Comparison of ENCODE assay signal across 30 mouse cellular contexts in genomic region chr5:67688001-67688400, GRCm38 (mm10).
A peak's percentile ranks its signal among the peaks of the same experiment; 100 is the strongest.
DNase-seq lines count a peak whose midpoint lies in the region; ATAC-seq and TF ChIP-seq lines count a peak whose summit lies in the region.
"Had no signal": no experiment of that assay in that cellular context is flagged by ENCODE, and none has a peak within 500 bp of the region (broad histone marks: within the 10 kb centered on the region; RNA-seq: fewer than 3 reads in every experiment).

No protein-coding gene starts in this region.

- peaks cover 31% of the 10 kb centered on the region for H3K27me3 ChIP-seq in midbrain, embryonic 10.5 days (ENCODE audit: low read depth, poor library complexity, severe bottlenecking)
- H3K27me3 ChIP-seq in midbrain, embryonic 15.5 days (replicated peaks) = no peaks in the 10 kb centered on the region
- H3K27me3 ChIP-seq in embryonic facial prominence, embryonic 12.5 days = no peaks in the 10 kb centered on the region
- H3K27me3 ChIP-seq in hindbrain, postnatal 0 days (ENCODE audit: insufficient read depth, low read length) = no peaks in the 10 kb centered on the region
- H3K27me3 ChIP-seq: forebrain, embryonic 12.5 days; forebrain, embryonic 15.5 days; heart, embryonic 15.5 days; hindbrain, embryonic 13.5 days had no signal

- no peak overlapping the region for H3K4me2 ChIP-seq in midbrain, embryonic 15.5 days
- H3K4me2 ChIP-seq in embryonic facial prominence, embryonic 12.5 days (replicated peaks) = no peak overlapping the region
- H3K4me2 ChIP-seq in hindbrain, postnatal 0 days (ENCODE audit: low read depth, low read length) = no peak overlapping the region
- H3K4me2 ChIP-seq: embryonic facial prominence, embryonic 13.5 days; forebrain, embryonic 12.5 days; forebrain, embryonic 15.5 days; heart, embryonic 12.5 days; heart, embryonic 15.5 days; hindbrain, embryonic 13.5 days had no signal

- H3K27ac ChIP-seq in midbrain, embryonic 10.5 days (replicated peaks) = 0 out of 2 replicates have a peak overlapping the region, but pooled peaks have one; percentile 17
- no peak overlapping the region for H3K27ac ChIP-seq in midbrain, embryonic 15.5 days
- peak overlapping the region; percentile 9; the same call in 1 of the 2 replicates for H3K27ac ChIP-seq in embryonic facial prominence, embryonic 12.5 days
- H3K27ac ChIP-seq in hindbrain, postnatal 0 days = no peak overlapping the region
- H3K27ac ChIP-seq: embryonic facial prominence, embryonic 13.5 days; forebrain, embryonic 12.5 days; forebrain, embryonic 15.5 days; heart, embryonic 15.5 days; hindbrain, embryonic 10.5 days; hindbrain, embryonic 13.5 days had no signal

- H3K36me3 ChIP-seq in midbrain, embryonic 10.5 days = peaks cover 4% of the 10 kb centered on the region; the same call in 1 of the 2 replicates
- no peaks in the 10 kb centered on the region for H3K36me3 ChIP-seq in midbrain, embryonic 15.5 days (replicated peaks)
- H3K36me3 ChIP-seq in embryonic facial prominence, embryonic 12.5 days = no peaks in the 10 kb centered on the region
- H3K36me3 ChIP-seq in hindbrain, postnatal 0 days (ENCODE audit: insufficient read depth, low read length) = no peaks in the 10 kb centered on the region
- H3K36me3 ChIP-seq: embryonic facial prominence, embryonic 13.5 days; forebrain, embryonic 15.5 days; heart, embryonic 12.5 days; heart, embryonic 15.5 days had no signal

- H3K9ac ChIP-seq in midbrain, embryonic 15.5 days = no peak overlapping the region
- no peak overlapping the region for H3K9ac ChIP-seq in embryonic facial prominence, embryonic 12.5 days
- no peak overlapping the region for H3K9ac ChIP-seq in hindbrain, postnatal 0 days (replicated peaks; ENCODE audit: low read length)
- H3K9ac ChIP-seq: embryonic facial prominence, embryonic 13.5 days; forebrain, embryonic 12.5 days; forebrain, embryonic 15.5 days; heart, embryonic 12.5 days; heart, embryonic 15.5 days; hindbrain, embryonic 13.5 days had no signal

- H3K4me1 ChIP-seq in midbrain, embryonic 10.5 days = 0 out of 2 replicates have a peak, but pooled peaks cover 3% of the 10 kb centered on the region
- no peaks in the 10 kb centered on the region for H3K4me1 ChIP-seq in midbrain, embryonic 15.5 days
- peaks cover 19% of the 10 kb centered on the region; the same call in 1 of the 2 replicates for H3K4me1 ChIP-seq in embryonic facial prominence, embryonic 12.5 days
- no peaks in the 10 kb centered on the region for H3K4me1 ChIP-seq in hindbrain, postnatal 0 days (ENCODE audit: insufficient read depth, low read length)
- H3K4me1 ChIP-seq: embryonic facial prominence, embryonic 13.5 days; forebrain, embryonic 12.5 days; forebrain, embryonic 15.5 days; heart, embryonic 15.5 days; hindbrain, embryonic 10.5 days; hindbrain, embryonic 13.5 days had no signal

- H3K4me3 ChIP-seq in midbrain, embryonic 10.5 days = no peak overlapping the region
- no peak overlapping the region for H3K4me3 ChIP-seq in midbrain, embryonic 15.5 days
- no peak overlapping the region for H3K4me3 ChIP-seq in embryonic facial prominence, embryonic 12.5 days
- H3K4me3 ChIP-seq in hindbrain, postnatal 0 days (ENCODE audit: low read length) = no peak overlapping the region
- H3K4me3 ChIP-seq: embryonic facial prominence, embryonic 13.5 days; erythroblast, embryonic 14.5 days; forebrain, embryonic 12.5 days; forebrain, embryonic 15.5 days; heart, embryonic 12.5 days; heart, embryonic 15.5 days; hindbrain, embryonic 10.5 days; hindbrain, embryonic 13.5 days had no signal

- WGBS in midbrain, embryonic 10.5 days = 93% methylated on average over 8 of the region's 8 CpGs
- 91% methylated on average over 8 of the region's 8 CpGs for WGBS in midbrain, embryonic 15.5 days
- WGBS in embryonic facial prominence, embryonic 12.5 days = 92% methylated on average over 8 of the region's 8 CpGs
- 87% methylated on average over 8 of the region's 8 CpGs for WGBS in hindbrain, postnatal 0 days

- DNase-seq in frontal cortex, postnatal 36 days (ENCODE audit: low spot score in 2 of 2) = no peak
- DNase-seq in gastrocnemius, postnatal 25 days = peak; percentile 29
- no peak for DNase-seq in gastrocnemius, adult 8-10 months (ENCODE audit: low spot score in 2 of 2)
- no peak for DNase-seq in midbrain, embryonic 10.5 days (ENCODE audit: low spot score)
- DNase-seq in hindbrain, postnatal 0 days (ENCODE audit: low spot score) = no peak
- DNase-seq: adrenal gland, adult 8-10 months; adrenal gland, postnatal 25 days; cerebellum, adult 18-20 months; cerebellum, adult 9-10 months; cerebellum, postnatal 14 days; gastrocnemius, postnatal 36 days; heart, adult 18-20 months; heart, postnatal 10 days; heart, postnatal 36 days; kidney, adult 18-20 months had no signal

- peak; percentile 46 for ATAC-seq in frontal cortex, adult (ENCODE audit: low TSS enrichment)
- no peak for ATAC-seq in midbrain, embryonic 15.5 days (replicated peaks)
- no peak for ATAC-seq in embryonic facial prominence, embryonic 12.5 days (ENCODE audit: insufficient number of reproducible peaks, insufficient read depth, low FRiP score, low TSS enrichment)
- no peak for ATAC-seq in hindbrain, postnatal 0 days
- ATAC-seq: activated CD4-positive, CD25-positive, alpha-beta regulatory T cell, adult 4 months; forebrain, embryonic 15.5 days; hindbrain, embryonic 16.5 days; inflammation-experienced regulatory T-cells, adult 6 months; intestine, embryonic 16.5 days had no signal

- H3K9me3 ChIP-seq in midbrain, embryonic 10.5 days (replicated peaks) = no peaks in the 10 kb centered on the region
- no peaks in the 10 kb centered on the region for H3K9me3 ChIP-seq in midbrain, embryonic 15.5 days
- H3K9me3 ChIP-seq in embryonic facial prominence, embryonic 12.5 days = no peaks in the 10 kb centered on the region
- H3K9me3 ChIP-seq in hindbrain, postnatal 0 days (ENCODE audit: low read length) = no peaks in the 10 kb centered on the region
- H3K9me3 ChIP-seq: embryonic facial prominence, embryonic 13.5 days; forebrain, embryonic 12.5 days; forebrain, embryonic 15.5 days; heart, embryonic 12.5 days; heart, embryonic 15.5 days; hindbrain, embryonic 10.5 days; hindbrain, embryonic 13.5 days had no signal

- TF ChIP-seq CTCF in hindbrain, postnatal 0 days (IDR thresholded peaks at IDR 0.05; ENCODE audit: low read depth) = no peak

Comparison
In these comparisons a context has a peak if more than half of its experiments do, and no peak if none do; other contexts are left out.
1. H3K27ac ChIP-seq: peak in midbrain, embryonic 10.5 days (single experiment) and embryonic facial prominence, embryonic 12.5 days (single experiment); none in midbrain, embryonic 15.5 days (single experiment) and hindbrain, postnatal 0 days (single experiment).